Mouse (Mus musculus): ENCODE results near the gene Tor4a. TPM values are rescaled to one million over a fixed set of nuclear protein-coding genes. Genes with fewer than 3 reads are reported as not detected.

Tor4a gene
- 10 to 100 TPM; 34.6 to 36.4 TPM for total RNA-seq (2023)

DNA sequence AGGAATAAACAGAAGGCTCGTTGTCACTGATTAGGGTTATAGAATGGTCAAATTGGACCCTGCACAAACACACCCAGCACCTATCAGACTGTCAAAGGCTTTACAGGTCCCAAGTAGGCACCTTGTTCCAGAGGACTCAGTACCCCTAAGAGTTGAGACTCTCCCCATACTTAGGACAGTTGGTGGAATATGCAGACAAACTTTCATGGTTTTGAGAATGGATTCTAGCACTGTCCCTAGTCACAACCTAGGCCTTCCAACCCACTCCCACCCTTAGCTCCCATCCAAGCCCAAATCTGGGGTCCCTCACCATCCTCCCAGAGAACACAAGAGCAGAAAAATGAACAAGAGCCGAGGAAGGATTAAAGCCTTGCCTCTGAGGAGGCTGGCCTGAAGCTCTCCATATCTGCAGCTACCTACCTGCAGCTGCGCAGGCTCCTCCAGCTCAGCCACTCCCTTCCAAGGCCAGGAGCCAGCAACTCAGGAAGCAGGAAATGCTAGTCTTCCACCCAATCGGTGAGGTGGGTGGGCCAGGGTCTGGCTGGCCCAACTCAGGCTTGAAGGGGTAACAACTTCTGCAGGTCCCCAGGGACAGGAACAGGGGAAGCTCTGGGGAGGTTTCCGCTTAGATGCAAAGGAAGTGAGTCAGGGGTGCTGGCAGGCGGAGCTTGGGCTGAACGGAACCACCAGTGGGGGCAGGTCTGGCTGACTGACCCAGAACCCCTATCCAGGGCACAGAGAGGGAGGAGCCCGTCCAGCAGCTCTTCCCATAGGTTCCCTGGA, at the start of gene Tor4a:
Gene Tor4a (minus strand): TSS at position 715 of the 783 bp plus-strand sequence.

DNA sequence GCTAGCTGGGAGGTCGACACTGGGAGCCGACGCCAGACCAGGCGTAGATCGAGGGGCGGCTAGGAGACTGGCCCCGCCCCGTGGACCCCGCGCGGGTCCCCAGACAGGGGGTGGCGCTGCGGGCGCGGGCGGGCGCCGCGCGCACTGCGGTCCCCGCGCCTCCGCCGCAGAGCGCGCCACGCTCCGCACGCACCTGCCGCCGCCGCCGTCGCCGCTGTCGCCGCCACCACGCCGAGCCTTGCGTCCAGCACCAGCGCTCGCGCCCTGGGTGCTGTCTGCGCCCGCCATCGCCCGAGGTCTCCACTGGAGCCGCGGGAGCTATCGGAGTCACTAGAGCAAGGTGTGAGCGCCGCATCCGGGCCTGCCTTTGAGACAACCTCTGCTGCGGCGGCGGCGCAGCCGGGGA, 45.4 kb upstream of the Tor4a start, which contains the start of the genes Rnf208 and Cysrt1:
Gene Rnf208 (plus strand): TSS at position 155 of the 406 bp plus-strand sequence.
Gene Cysrt1 (minus strand): TSS at position 352 of the 406 bp plus-strand sequence.

DNA sequence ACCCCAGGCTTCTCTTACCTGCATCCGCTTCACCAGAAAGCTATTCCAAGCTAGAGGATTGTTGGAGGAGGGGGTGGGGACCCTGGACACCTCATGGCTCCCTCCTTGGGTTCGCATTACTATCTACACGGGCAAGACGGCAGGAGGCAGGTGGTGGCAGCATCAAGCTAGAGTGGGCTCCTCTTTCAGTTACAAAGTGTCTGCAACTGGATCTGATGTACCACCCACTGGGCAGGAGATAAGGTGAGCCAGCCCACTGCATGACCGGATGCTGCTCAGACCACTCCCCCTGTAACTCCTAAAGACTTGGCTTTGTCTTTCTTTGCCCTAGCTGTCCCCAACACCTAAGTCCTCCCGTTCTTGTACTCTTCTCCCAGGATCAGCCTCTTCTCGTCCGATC, 39.9 kb upstream of the Tor4a start, which contains the start of gene Rnf224:
Gene Rnf224 (minus strand): TSS at position 174 of the 400 bp plus-strand sequence.

DNA sequence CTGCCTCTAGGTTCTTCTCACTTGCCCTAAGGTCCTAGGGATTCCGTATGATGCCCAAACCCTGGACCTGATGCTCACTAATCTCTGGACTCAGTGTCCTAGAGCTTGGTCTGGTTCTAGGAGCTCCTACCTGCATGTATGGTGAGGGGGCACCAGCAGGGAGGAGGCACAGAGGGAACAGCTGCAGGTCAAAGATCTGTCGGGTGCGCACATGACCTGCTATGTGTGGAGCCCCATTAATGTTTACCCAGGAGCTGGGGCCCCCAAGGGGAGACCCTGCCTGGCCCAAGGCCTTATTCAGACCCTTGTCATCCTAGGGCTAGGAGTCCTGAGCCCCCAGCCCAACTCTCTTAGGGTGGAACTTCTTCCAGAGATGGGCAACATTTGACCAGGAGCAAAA, 37.4 kb upstream of the Tor4a start, which contains the start of gene Slc34a3:
Gene Slc34a3 (minus strand): TSS at position 315 of the 400 bp plus-strand sequence.

DNA sequence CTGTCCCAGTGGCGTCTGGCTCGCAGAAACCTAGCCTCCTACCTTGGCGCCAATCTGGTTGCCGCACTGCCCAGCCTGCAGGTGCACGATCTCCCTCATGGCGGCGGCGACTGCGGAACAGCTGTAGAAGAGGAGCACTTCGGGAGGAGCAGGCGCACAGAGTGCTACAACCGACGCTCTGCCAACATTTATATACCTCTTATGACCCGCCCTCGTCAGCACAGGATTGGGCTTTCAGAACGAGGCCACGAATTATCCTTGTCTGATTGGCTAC, 27.7 kb upstream of the Tor4a start, which contains the start of gene Tubb4b:
Gene Tubb4b (minus strand): TSS at position 211 of the 274 bp plus-strand sequence.

DNA sequence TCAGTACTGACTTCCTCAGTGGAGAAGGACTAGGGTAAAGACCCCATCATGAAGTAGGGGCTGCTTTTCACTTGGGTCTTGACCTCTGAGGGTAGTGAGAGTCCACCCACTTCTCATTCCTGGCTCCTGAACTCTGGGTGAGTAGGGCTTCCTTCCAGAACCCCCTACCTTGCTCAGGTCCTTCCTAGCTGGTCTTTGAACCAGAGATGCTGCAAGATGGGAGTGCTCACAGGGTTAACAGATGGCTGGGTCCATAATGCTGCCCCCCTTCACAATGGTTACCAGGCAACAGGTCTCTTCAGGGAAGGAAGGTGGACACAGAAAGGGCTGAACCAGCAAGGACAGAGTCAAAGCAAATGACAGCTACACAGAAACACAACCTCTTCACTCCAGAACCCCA, 21.8 kb upstream of the Tor4a start, which contains the start of gene Fam166a:
Gene Fam166a (plus strand): TSS at position 301 of the 400 bp plus-strand sequence.

DNA sequence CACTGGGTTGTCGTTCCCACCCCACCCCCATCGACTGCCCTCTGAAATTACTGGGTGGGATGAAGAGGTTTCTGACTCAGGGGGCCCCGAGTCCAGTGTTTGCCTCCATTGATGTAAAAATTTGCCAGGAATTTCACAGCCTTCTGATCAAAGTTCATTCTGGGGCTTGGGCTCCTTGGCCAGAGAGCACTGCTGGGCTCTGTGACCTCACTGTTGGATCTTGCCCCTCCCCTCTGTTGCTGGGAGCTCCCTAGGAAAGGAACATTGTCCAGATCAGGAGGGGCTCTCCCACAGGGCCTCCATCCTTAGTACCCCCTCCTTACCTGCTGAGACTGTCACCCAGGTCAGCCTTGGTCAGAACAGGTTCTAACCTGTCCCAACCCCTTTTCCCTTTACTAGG, 17.8 kb upstream of the Tor4a start, which contains the start of gene Stpg3:
Gene Stpg3 (minus strand): TSS at position 194 of the 400 bp plus-strand sequence.

DNA sequence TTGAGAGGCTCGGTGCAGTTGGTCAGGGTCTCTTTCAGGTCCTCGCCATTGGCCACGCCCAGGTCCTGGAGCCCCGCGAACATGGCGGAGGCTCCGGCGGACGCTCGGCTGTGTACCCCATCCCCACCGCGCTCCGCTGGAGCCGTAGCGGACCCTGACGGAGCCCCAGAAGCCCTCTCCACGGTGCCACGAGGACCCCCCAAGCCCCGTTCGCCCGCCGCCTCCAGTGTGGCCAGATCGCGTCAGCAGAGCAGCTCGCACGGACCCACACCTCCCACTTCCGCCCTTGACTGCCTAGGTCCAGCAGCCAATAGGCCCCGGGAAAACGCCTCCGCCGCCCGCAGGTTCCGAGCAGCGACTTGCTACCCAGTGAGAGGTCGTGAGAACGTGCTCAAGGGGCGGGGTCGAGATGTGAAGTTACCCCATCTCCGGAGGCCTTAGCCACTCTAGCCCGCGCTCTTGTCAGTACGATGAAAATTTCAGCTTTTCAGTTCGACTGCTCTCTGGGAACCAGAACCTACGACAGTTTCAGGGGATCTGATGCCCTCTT, 14.5 kb upstream of the Tor4a start, which contains the start of gene Nelfb:
Gene Nelfb (minus strand): TSS at position 369 of the 550 bp plus-strand sequence.

DNA sequence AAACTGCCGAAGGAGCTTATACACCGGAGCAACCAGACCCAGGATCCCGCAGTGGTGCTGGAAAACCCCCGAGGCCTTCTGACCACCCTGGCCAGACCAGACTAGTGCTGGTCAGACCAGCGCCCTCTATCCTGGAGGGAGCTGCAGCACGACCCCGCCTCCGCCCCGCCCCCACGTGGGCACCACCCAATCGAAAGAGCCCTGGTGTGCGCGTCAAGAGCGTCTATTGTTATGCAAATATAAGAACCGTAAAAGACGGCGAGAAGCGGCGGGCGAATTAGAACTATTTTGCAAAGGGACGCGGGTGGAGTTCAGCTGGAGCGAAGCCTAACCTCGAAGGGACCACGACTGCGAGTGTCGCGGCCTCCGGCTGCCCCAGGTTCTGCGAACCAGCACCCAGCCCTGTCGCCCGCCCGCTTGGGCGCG, 16.2 kb downstream of the Tor4a start, which contains the start of gene Nrarp:
Gene Nrarp (plus strand): TSS at position 281 of the 426 bp plus-strand sequence.

Other genes starting within 250 kb of the Tor4a start
- 1 to 10 TPM; 7.1 to 7.6 TPM for gene Zmynd19, start 247.1 kb downstream of the Tor4a start, total RNA-seq (2023)
- 1 to 10 TPM; 6.0 to 7.0 TPM for gene Dph7, start 234.5 kb downstream of the Tor4a start, total RNA-seq (2023)
- gene Mrpl41, start 221.8 kb downstream of the Tor4a start, total RNA-seq (2023) = 10 to 100 TPM; 17.2 to 17.4 TPM
- gene Pnpla7, start 220.9 kb downstream of the Tor4a start, total RNA-seq (2023) = 100 to 1,000 TPM; 133 to 171 TPM
- 10 to 100 TPM; 23.6 to 33.9 TPM for gene Nsmf, start 142.5 kb downstream of the Tor4a start, total RNA-seq (2023)
- not detected for gene Entpd8, start 116.6 kb downstream of the Tor4a start, total RNA-seq (2023)
- gene Noxa1, start 101.7 kb downstream of the Tor4a start, total RNA-seq (2023) = not detected
- gene Nrarp, start 16.1 kb downstream of the Tor4a start, total RNA-seq (2023) = 1 to 10 TPM; 5.6 to 5.8 TPM
- gene Nelfb, start 14.6 kb upstream of the Tor4a start, total RNA-seq (2023) = 10 to 100 TPM; 48.9 to 59.0 TPM
- gene Stpg3, start 17.8 kb upstream of the Tor4a start, total RNA-seq (2023) = not detected
- not detected for gene Fam166a, start 21.9 kb upstream of the Tor4a start, total RNA-seq (2023)
- 10 to 100 TPM; 47.5 to 50.6 TPM for gene Tubb4b, start 27.8 kb upstream of the Tor4a start, total RNA-seq (2023)
- gene Slc34a3, start 37.5 kb upstream of the Tor4a start, total RNA-seq (2023) = not detected
- gene Rnf224, start 39.9 kb upstream of the Tor4a start, total RNA-seq (2023) = not detected
- gene Rnf208, start 45.4 kb upstream of the Tor4a start, total RNA-seq (2023) = under 1 TPM in 1 of 2 experiments, not detected in 1; 0.88 TPM
- not detected for gene Cysrt1, start 45.6 kb upstream of the Tor4a start, total RNA-seq (2023)
- gene AL732309.1, start 50.0 kb upstream of the Tor4a start, total RNA-seq (2023) = 1 to 10 TPM; 2.3 to 2.6 TPM
- 10 to 100 TPM; 14.0 to 21.2 TPM for gene Tmem203, start 58.6 kb upstream of the Tor4a start, total RNA-seq (2023)
- gene Tprn, start 65.7 kb upstream of the Tor4a start, total RNA-seq (2023) = 10 to 100 TPM; 21.1 to 24.9 TPM
- gene Ssna1, start 75.6 kb upstream of the Tor4a start, total RNA-seq (2023) = 10 to 100 TPM; 49.1 TPM
- gene Anapc2, start 75.6 kb upstream of the Tor4a start, total RNA-seq (2023) = 10 to 100 TPM; 83.4 to 88.1 TPM
- not detected for gene Tmem210, start 91.3 kb upstream of the Tor4a start, total RNA-seq (2023)
- not detected for gene Lrrc26, start 93.0 kb upstream of the Tor4a start, total RNA-seq (2023)
- not detected for gene Grin1, start 122.3 kb upstream of the Tor4a start, total RNA-seq (2023)
- 10 to 100 TPM; 33.9 to 41.6 TPM for gene Man1b1, start 135.5 kb upstream of the Tor4a start, total RNA-seq (2023)
- gene Dpp7, start 159.5 kb upstream of the Tor4a start, total RNA-seq (2023) = 10 to 100 TPM; 25.9 to 31.9 TPM
- 10 to 100 TPM; 24.7 to 30.9 TPM for gene Uap1l1, start 168.8 kb upstream of the Tor4a start, total RNA-seq (2023)
- not detected for gene Sapcd2, start 175.4 kb upstream of the Tor4a start, total RNA-seq (2023)
- gene Entpd2, start 199.0 kb upstream of the Tor4a start, total RNA-seq (2023) = not detected
- not detected for gene Npdc1, start 202.5 kb upstream of the Tor4a start, total RNA-seq (2023)
- gene Fut7, start 226.4 kb upstream of the Tor4a start, total RNA-seq (2023) = 10 to 100 TPM; 15.6 to 17.3 TPM
- gene Abca2, start 231.8 kb upstream of the Tor4a start, total RNA-seq (2023) = 10 to 100 TPM; 35.3 to 36.1 TPM